Mouse (Mus musculus) monocyte, adult 2 months (primary cell): ENCODE data around the gene Kif5a.

ENCODE experiments used
- DNase-seq, 2 experiments: peaks; one replicate each; pipeline ENCODE4 v3.0.0; 2022; ENCODE audit warnings: low spot score in 2 of 2, low read depth in 1 of 2

Gene Kif5a

DNA sequence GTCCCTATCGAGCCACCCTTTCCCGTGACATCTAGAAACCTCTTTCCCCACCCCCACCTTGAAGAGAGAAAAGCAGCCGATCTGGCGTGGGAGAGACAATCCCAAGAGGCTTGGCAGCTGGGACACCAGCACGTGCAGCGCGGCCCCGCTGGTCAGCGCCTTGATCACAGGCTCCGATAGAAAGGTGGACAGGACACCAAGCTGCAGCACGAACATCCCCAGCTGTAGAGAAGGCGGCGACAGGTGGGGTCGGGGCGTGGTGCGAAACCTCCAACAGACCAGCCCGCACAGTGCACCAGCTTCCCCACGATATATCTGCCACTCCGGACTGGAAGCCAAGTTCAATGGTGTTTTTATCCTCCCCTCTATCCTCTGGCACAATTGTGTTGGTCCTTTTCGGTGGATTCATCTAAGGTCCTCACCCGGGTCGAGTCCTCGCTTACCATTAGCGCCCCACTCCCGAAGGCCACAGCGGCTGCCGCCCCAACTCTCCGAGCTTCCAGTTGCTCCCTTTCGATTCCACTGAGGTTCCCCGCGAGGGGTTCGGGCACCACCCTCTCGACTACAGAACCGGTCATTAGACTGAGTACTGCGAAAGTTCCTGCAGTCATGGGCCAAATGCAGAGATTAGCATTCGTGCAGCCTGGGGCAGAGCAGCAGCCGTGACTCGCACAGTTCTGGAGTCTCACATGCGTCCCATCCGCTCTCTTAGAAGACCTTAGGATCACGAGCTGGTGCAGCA is 84.7 kb downstream of the Kif5a start:
- no peak for DNase-seq

DNA sequence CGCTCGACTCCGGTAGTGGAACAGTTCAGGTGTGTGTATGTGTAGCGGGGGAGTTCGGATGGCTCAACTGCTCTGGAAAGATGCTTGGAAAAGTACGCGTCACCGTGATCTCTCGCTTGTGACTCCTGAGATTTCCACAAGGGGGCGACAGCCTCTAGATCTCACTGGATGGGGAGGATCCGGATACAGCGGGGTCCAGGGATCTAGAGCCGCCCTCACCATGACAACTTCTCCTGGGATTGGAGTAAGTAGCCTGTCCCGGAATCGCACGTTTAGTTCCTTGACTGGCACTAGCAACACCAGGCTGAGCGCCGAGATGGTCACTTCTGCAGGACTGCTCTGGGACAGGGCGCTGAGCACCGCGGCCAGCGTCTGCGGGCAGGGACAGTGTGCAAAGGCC is 85.4 kb downstream of the Kif5a start:
- no peak for DNase-seq

DNA sequence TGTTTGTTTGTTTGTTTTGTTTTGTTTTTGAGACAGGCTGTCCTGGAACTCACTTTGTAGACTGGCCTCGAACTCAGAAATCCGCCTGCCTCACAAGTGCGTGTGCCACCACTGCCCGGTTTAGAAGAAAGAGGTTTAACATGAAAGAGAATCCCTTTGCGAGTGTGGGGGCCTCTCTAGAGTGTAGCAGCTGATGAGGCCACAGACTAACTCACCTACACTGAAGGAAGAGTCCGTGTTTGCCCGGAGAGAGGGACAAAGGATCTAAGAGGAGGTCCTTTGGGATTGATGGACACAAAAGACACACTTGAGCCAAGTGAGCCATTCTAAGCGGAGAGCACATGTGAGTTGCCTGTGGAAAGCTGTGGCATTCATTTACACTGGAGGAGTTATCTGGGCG is 85.9 kb downstream of the Kif5a start:
- DNase-seq: no peak

DNA sequence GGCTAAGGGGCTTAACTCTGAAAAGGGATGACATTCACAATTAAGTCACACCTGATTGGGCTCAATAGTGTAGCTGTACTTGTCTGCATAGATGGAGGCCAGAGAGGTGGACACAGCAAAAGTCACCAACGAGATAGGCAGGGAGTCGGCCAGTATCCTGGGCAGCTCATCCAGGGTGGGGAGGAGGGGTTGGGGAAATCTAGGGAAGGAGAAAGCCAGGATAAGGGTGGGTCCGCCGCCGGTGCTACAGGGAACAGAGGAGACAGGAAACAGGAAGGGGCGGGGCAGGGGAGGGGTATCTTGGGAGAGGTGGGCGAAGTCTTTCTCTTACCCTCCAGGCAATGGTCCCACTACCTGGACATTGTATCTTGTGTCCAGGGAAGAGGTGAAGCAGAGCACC is 86.4 kb downstream of the Kif5a start:
- no peak for DNase-seq

DNA sequence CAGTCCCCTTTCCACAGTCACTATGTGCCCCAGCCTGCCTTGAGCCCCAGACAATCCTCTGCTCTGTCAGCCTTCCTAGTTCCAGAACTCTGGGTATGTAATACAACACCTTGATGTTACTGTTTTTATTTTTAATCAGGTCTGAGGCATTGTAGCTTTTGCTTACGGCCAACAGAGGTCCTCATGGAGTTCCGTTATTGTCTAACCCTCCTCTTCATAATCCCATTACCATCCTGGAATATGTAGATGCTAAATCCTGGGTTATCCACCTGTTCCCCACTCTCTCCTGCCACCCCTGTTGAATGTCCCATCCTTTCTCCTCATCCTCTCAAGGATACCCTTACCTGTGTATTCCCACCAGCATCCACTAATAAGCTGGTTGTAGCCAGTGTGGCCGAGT is 86.9 kb downstream of the Kif5a start:
- DNase-seq: no peak
